ENCODE assay signal across 8 mouse cellular contexts in the genomic region with DNA sequence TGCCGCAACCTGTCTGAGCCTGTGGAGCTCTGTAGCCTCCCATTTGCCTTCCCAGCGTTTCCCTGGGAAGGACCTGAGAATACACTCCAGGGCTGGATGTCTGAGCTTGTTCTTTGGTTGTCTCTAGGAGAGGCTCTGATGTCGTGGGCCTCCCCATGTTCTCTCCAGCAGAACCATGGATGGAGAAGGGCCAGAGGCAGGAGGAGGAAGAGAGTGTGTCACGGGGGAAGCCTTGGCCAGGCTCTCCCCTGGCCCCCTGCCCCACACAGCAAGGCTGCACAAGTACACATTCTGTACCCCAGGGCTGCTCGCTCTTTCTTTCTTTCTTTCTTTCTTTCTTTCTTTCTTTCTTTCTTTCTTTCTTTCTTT.
A peak's percentile ranks its signal among the peaks of the same experiment; 100 is the strongest.
DNase-seq lines count a peak whose midpoint lies in the region; ATAC-seq lines count a peak whose summit lies in the region.

No protein-coding gene starts in this region.

- H3K27me3 ChIP-seq in embryonic facial prominence, embryonic 14.5 days (replicated peaks; ENCODE audit: control insufficient read depth, insufficient read depth, low read length) = no peaks in the 10 kb centered on the region
- no peaks in the 10 kb centered on the region for H3K27me3 ChIP-seq in limb, embryonic 15.5 days

- no peak for ATAC-seq in embryonic facial prominence, embryonic 14.5 days (ENCODE audit: low read depth)
- ATAC-seq in limb, embryonic 15.5 days (ENCODE audit: insufficient number of reproducible peaks, low FRiP score, low TSS enrichment, low read depth) = no peak

- H3K9me3 ChIP-seq in embryonic facial prominence, embryonic 14.5 days (ENCODE audit: control insufficient read depth, low read length) = no peaks in the 10 kb centered on the region
- H3K9me3 ChIP-seq in limb, embryonic 15.5 days = no peaks in the 10 kb centered on the region

- no peak overlapping the region for H3K4me3 ChIP-seq in embryonic facial prominence, embryonic 14.5 days (ENCODE audit: low read depth, low read length)
- H3K4me3 ChIP-seq in limb, embryonic 15.5 days = no peak overlapping the region

- H3K27ac ChIP-seq in embryonic facial prominence, embryonic 14.5 days (replicated peaks; ENCODE audit: low read depth, low read length) = peak overlapping the region; percentile 99
- peak overlapping the region; percentile 99 for H3K27ac ChIP-seq in limb, embryonic 15.5 days

- no peak overlapping the region for H3K4me2 ChIP-seq in embryonic facial prominence, embryonic 14.5 days (ENCODE audit: low read depth, low read length)
- no peak overlapping the region for H3K4me2 ChIP-seq in limb, embryonic 15.5 days

- H3K36me3 ChIP-seq in embryonic facial prominence, embryonic 14.5 days (ENCODE audit: control insufficient read depth, insufficient read depth, low read length) = no peaks in the 10 kb centered on the region
- no peaks in the 10 kb centered on the region for H3K36me3 ChIP-seq in limb, embryonic 15.5 days

- H3K9ac ChIP-seq in embryonic facial prominence, embryonic 14.5 days (ENCODE audit: low read depth, low read length) = 0 out of 2 replicates have a peak overlapping the region, but pooled peaks have one; percentile 1
- no peak overlapping the region for H3K9ac ChIP-seq in limb, embryonic 15.5 days

- peaks cover 56% of the 10 kb centered on the region for H3K4me1 ChIP-seq in embryonic facial prominence, embryonic 14.5 days (ENCODE audit: control insufficient read depth, insufficient read depth, low read length)
- H3K4me1 ChIP-seq in limb, embryonic 15.5 days = peaks cover 61% of the 10 kb centered on the region

- DNase-seq in layer of hippocampus, adult 11-12 months (ENCODE audit: low spot score) = peak; percentile 27
- DNase-seq in layer of hippocampus, postnatal 36 days = no peak
- DNase-seq in embryonic facial prominence, embryonic 14.5 days (ENCODE audit: low spot score) = no peak
- peak; percentile 72 for DNase-seq in gastrocnemius, postnatal 25 days
- no peak for DNase-seq in frontal cortex, postnatal 10 days (ENCODE audit: low spot score in 2 of 2)
- DNase-seq in adrenal gland, adult (ENCODE audit: inconsistent age in 2 of 2, low spot score in 1 of 2) = no peak
- DNase-seq in thymus, postnatal 14 days = no peak

- WGBS in embryonic facial prominence, embryonic 14.5 days = 52% methylated on average over 5 of the region's 5 CpGs
- whole genome bisulfite sequencing in limb, embryonic 15.5 days = 48% methylated on average over 5 of the region's 5 CpGs

Comparison
In these comparisons a context has a peak if more than half of its experiments do, and no peak if none do; other contexts are left out.
1. DNase-seq: peak in layer of hippocampus, adult 11-12 months (single experiment) and gastrocnemius, postnatal 25 days (single experiment); none in layer of hippocampus, postnatal 36 days (0 of 2), embryonic facial prominence, embryonic 14.5 days (single experiment), frontal cortex, postnatal 10 days (0 of 2), adrenal gland, adult (0 of 2) and thymus, postnatal 14 days (single experiment).